Comparison of ENCODE assay signal across 8 mouse cellular contexts in the genomic region with DNA sequence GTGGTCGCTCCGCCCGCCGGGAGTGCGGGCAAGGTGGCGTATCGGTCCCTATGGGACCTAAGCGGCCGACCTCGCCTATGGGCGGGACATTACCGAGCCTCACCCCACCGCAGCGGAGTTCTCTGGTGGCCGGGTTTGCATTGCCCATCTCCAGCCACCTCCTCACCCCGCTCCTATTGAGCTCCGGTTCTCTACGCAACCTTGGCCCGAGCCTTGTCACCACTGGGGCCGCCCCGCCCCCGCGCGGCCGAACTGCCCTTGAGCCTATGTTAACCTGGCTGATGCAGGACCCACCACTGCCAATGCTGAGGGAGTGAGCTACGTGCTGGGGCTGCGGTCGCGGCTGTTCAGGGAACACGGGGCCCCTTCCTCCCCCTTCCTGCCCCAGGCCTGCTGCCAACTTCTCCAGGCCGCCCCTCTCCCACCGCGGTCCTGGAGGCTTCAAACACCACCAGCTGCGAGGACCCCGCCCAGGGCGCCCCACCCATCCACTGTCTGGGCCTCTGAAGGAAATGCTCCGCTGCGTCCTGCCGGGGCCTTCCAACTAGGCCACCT. TPM values are rescaled to one million over a fixed set of nuclear protein-coding genes. Genes with fewer than 3 reads are reported as not detected.
DNase-seq lines count a peak whose midpoint lies in the region; ATAC-seq and TF ChIP-seq lines count a peak whose summit lies in the region.

No protein-coding gene starts in this region.

- H3K4me2 ChIP-seq in forebrain, embryonic 15.5 days (replicated peaks): peak overlapping the region; percentile 97
- peak overlapping the region; percentile 89 for H3K4me2 ChIP-seq in hindbrain, embryonic 11.5 days (replicated peaks; ENCODE audit: low read depth, low read length)
- H3K4me2 ChIP-seq in limb, embryonic 14.5 days (replicated peaks; ENCODE audit: low read depth, low read length, severe bottlenecking): peak overlapping the region; percentile 94
- peak overlapping the region; percentile 92 for H3K4me2 ChIP-seq in midbrain, embryonic 14.5 days (ENCODE audit: low read length)

- peak overlapping the region; percentile 77 for H3K4me3 ChIP-seq in forebrain, embryonic 15.5 days
- H3K4me3 ChIP-seq in hindbrain, embryonic 11.5 days (ENCODE audit: low read depth, low read length): peak overlapping the region; percentile 95
- peak overlapping the region; percentile 77 for H3K4me3 ChIP-seq in limb, embryonic 14.5 days (replicated peaks; ENCODE audit: low read length)
- peak overlapping the region; percentile 97 for H3K4me3 ChIP-seq in midbrain, embryonic 14.5 days (replicated peaks; ENCODE audit: low read depth, low read length)

- H3K9ac ChIP-seq in forebrain, embryonic 15.5 days (replicated peaks): peak overlapping the region; percentile 87
- H3K9ac ChIP-seq in hindbrain, embryonic 11.5 days (ENCODE audit: low read depth, low read length): peak overlapping the region; percentile 74
- H3K9ac ChIP-seq in limb, embryonic 14.5 days (ENCODE audit: low read depth, low read length, severe bottlenecking): peak overlapping the region; percentile 82
- peak overlapping the region; percentile 85 for H3K9ac ChIP-seq in midbrain, embryonic 14.5 days (replicated peaks; ENCODE audit: low read length)

- H3K27ac ChIP-seq in forebrain, embryonic 15.5 days (replicated peaks): peak overlapping the region; percentile 95
- H3K27ac ChIP-seq in hindbrain, embryonic 11.5 days (ENCODE audit: low read depth, low read length): peak overlapping the region; percentile 93
- peak overlapping the region; percentile 96 for H3K27ac ChIP-seq in limb, embryonic 14.5 days (replicated peaks; ENCODE audit: low read depth, low read length)
- peak overlapping the region; percentile 96 for H3K27ac ChIP-seq in midbrain, embryonic 14.5 days (replicated peaks; ENCODE audit: low read depth, low read length)

- intact Hi-C loops in left cerebral cortex, postnatal 4 days (cut with DNase I): loop anchor here (10.0 kb wide), 3 partner anchors 85 to 435 kb away; partner anchors contain the start of genes Fan1 and Trpm1
- intact Hi-C loops in left cerebral cortex, postnatal 36 days (cut with DNase I): loop anchor here (2.0 to 5.0 kb wide), 4 partner anchors 93 to 215 kb away; no protein-coding TSS in a partner anchor

- H3K36me3 ChIP-seq in forebrain, embryonic 15.5 days: no peaks in the 10 kb centered on the region
- no peaks in the 10 kb centered on the region for H3K36me3 ChIP-seq in hindbrain, embryonic 11.5 days (ENCODE audit: control insufficient read depth, insufficient read depth, low read length)
- H3K36me3 ChIP-seq in limb, embryonic 14.5 days (ENCODE audit: control insufficient read depth, insufficient read depth, low read length): no peaks in the 10 kb centered on the region
- H3K36me3 ChIP-seq in midbrain, embryonic 14.5 days (ENCODE audit: control insufficient read depth, insufficient read depth, low read length): no peaks in the 10 kb centered on the region

- ATAC-seq in forebrain, embryonic 15.5 days (replicated peaks): no peak
- peak; percentile 61 for ATAC-seq in hindbrain, embryonic 11.5 days (ENCODE audit: low FRiP score)
- ATAC-seq in limb, embryonic 14.5 days (ENCODE audit: low FRiP score, low read depth): peak; percentile 27
- peak; percentile 46 for ATAC-seq in midbrain, embryonic 14.5 days (ENCODE audit: low FRiP score, low TSS enrichment)

- no peaks in the 10 kb centered on the region for H3K27me3 ChIP-seq in forebrain, embryonic 15.5 days
- no peaks in the 10 kb centered on the region; the same call in 1 of the 2 replicates for H3K27me3 ChIP-seq in hindbrain, embryonic 11.5 days (ENCODE audit: control insufficient read depth, insufficient read depth, low read length)
- no peaks in the 10 kb centered on the region for H3K27me3 ChIP-seq in limb, embryonic 14.5 days (ENCODE audit: control insufficient read depth, insufficient read depth, low read length)
- H3K27me3 ChIP-seq in midbrain, embryonic 14.5 days (ENCODE audit: control insufficient read depth, insufficient read depth, low read length): no peaks in the 10 kb centered on the region

- H3K4me1 ChIP-seq in forebrain, embryonic 15.5 days: peaks cover 25% of the 10 kb centered on the region
- H3K4me1 ChIP-seq in hindbrain, embryonic 11.5 days (replicated peaks; ENCODE audit: control insufficient read depth, insufficient read depth, low read length): peaks cover 5% of the 10 kb centered on the region
- peaks cover 19% of the 10 kb centered on the region; the same call in 1 of the 2 replicates for H3K4me1 ChIP-seq in limb, embryonic 14.5 days (ENCODE audit: control insufficient read depth, insufficient read depth, low read length)
- H3K4me1 ChIP-seq in midbrain, embryonic 14.5 days (ENCODE audit: control insufficient read depth, insufficient read depth, low read length): peaks cover 21% of the 10 kb centered on the region

- TF ChIP-seq POLR2A in limb, embryonic 14.5 days (IDR thresholded peaks at IDR 0.05; ENCODE audit: borderline replicate concordance, extremely low read depth, insufficient read depth, insufficient read length): no peak

- DNase-seq in left cerebral cortex, postnatal 4 days: peak; percentile 78
- no peak for DNase-seq in left cerebral cortex, postnatal 36 days (ENCODE audit: low spot score in 2 of 2)
- peak; percentile 65 for DNase-seq in c-Kit-negative CD71-positive TER-119-positive erythroid progenitor cells, embryonic 14.5 days (ENCODE audit: low read depth, low spot score)
- no peak for DNase-seq in hindbrain, embryonic 11.5 days (ENCODE audit: low spot score)
- peak; percentile 82 for DNase-seq in limb, embryonic 14.5 days (ENCODE audit: low spot score)
- DNase-seq in midbrain, embryonic 14.5 days: peak; percentile 77
- peak; percentile 89 to 95 for DNase-seq in thymus, adult 18-20 months

- no peaks in the 10 kb centered on the region for H3K9me3 ChIP-seq in forebrain, embryonic 15.5 days
- no peaks in the 10 kb centered on the region for H3K9me3 ChIP-seq in hindbrain, embryonic 11.5 days (ENCODE audit: control insufficient read depth, low read length)
- no peaks in the 10 kb centered on the region for H3K9me3 ChIP-seq in limb, embryonic 14.5 days (ENCODE audit: control insufficient read depth, low read length)
- H3K9me3 ChIP-seq in midbrain, embryonic 14.5 days (ENCODE audit: control insufficient read depth, low read length): no peaks in the 10 kb centered on the region

- WGBS in forebrain, embryonic 15.5 days: under 1% methylated on average over 37 of the region's 39 CpGs
- WGBS in hindbrain, embryonic 11.5 days: under 1% methylated on average over 38 of the region's 39 CpGs
- WGBS in limb, embryonic 14.5 days: 0% methylated on average over 29 of the region's 39 CpGs
- under 1% methylated on average over 39 of the region's 39 CpGs for WGBS in midbrain, embryonic 14.5 days

RNA-seq across cellular contexts. Expression of gene Klf13, which starts 0.8 kb away (rescaled TPM):
- 10 to 100 TPM; 72.3 to 73.5 TPM for total RNA-seq in left cerebral cortex, postnatal 4 days (2021)
- total RNA-seq in left cerebral cortex, postnatal 36 days (2021): 100 to 1,000 TPM; 168 to 175 TPM
- polyA plus RNA-seq in forebrain, embryonic 15.5 days (2015; fragmentation: Nextera tagmentation; extraction: Ambion mirVana): 34.7 and 34.8 TPM in 2 replicates
- polyA plus RNA-seq in hindbrain, embryonic 11.5 days (2014; fragmentation: Nextera tagmentation; extraction: Ambion mirVana): 30.4 and 35.4 TPM in 2 replicates
- 9.9 and 12.3 TPM in 2 replicates for polyA plus RNA-seq in limb, embryonic 14.5 days (2012; rRNA removed)
- 27.0 and 28.0 TPM in 2 replicates for polyA plus RNA-seq in limb, embryonic 14.5 days (2014; fragmentation: Nextera tagmentation; extraction: Ambion mirVana)
- 20.5 and 24.9 TPM in 2 replicates for polyA plus RNA-seq in midbrain, embryonic 14.5 days (2014; fragmentation: Nextera tagmentation; extraction: Ambion mirVana)

RNA-seq across cellular contexts. Expression of gene E030018B13Rik, which starts 22.8 kb away (rescaled TPM):
- total RNA-seq in left cerebral cortex, postnatal 4 days (2021): not detected
- total RNA-seq in left cerebral cortex, postnatal 36 days (2021): not detected
- polyA plus RNA-seq in forebrain, embryonic 15.5 days (2015; fragmentation: Nextera tagmentation; extraction: Ambion mirVana): 0.31 and 0.39 TPM in 2 replicates
- 0.28 TPM in 1 of 2 replicates, not detected in the other for polyA plus RNA-seq in hindbrain, embryonic 11.5 days (2014; fragmentation: Nextera tagmentation; extraction: Ambion mirVana)
- not detected in 2 replicates for polyA plus RNA-seq in limb, embryonic 14.5 days (2012; rRNA removed)
- polyA plus RNA-seq in limb, embryonic 14.5 days (2014; fragmentation: Nextera tagmentation; extraction: Ambion mirVana): not detected in 2 replicates
- polyA plus RNA-seq in midbrain, embryonic 14.5 days (2014; fragmentation: Nextera tagmentation; extraction: Ambion mirVana): not detected in 2 replicates

Comparison
In these comparisons a context has a peak if more than half of its experiments do, and no peak if none do; other contexts are left out.
1. DNase-seq: peak in left cerebral cortex, postnatal 4 days (single experiment), c-Kit-negative CD71-positive TER-119-positive erythroid progenitor cells, embryonic 14.5 days (single experiment), limb, embryonic 14.5 days (single experiment), midbrain, embryonic 14.5 days (single experiment) and thymus, adult 18-20 months (2 of 2); none in left cerebral cortex, postnatal 36 days (0 of 2) and hindbrain, embryonic 11.5 days (single experiment).
2. Peak in every context shown above with its lines, with median percentiles within 50 percentile points of each other: H3K27ac ChIP-seq, H3K4me2 ChIP-seq, H3K4me3 ChIP-seq and H3K9ac ChIP-seq.